ENCODE assay signal across 9 mouse cellular contexts in genomic region chr9:23062656-23063444, GRCm38 (mm10).
DNase-seq lines count a peak whose midpoint lies in the region; ATAC-seq and TF ChIP-seq lines count a peak whose summit lies in the region.
"Had no signal": no experiment of that assay in that cellular context is flagged by ENCODE, and none has a peak within 500 bp of the region (broad histone marks: within the 10 kb centered on the region; RNA-seq: fewer than 3 reads in every experiment).

No protein-coding gene starts in this region.

- DNase-seq in kidney, postnatal 36 days: no peak
- DNase-seq in embryonic facial prominence, embryonic 10.5 days (ENCODE audit: low spot score): peak; percentile 14
- DNase-seq in midbrain, postnatal 0 days (ENCODE audit: low spot score): peak; percentile 44
- no peak for DNase-seq in right cerebral cortex, postnatal 4 days
- DNase-seq in testis, postnatal 10 days (ENCODE audit: low spot score): no peak
- no peak for DNase-seq in heart, adult 8-10 months (ENCODE audit: low spot score)

- H3K9me3 ChIP-seq in kidney, embryonic 15.5 days (replicated peaks): no peaks in the 10 kb centered on the region
- no peaks in the 10 kb centered on the region for H3K9me3 ChIP-seq in embryonic facial prominence, embryonic 10.5 days
- no peaks in the 10 kb centered on the region for H3K9me3 ChIP-seq in hindbrain, embryonic 12.5 days (replicated peaks)
- H3K9me3 ChIP-seq in midbrain, postnatal 0 days (ENCODE audit: low read length): no peaks in the 10 kb centered on the region

- no peaks in the 10 kb centered on the region for H3K36me3 ChIP-seq in kidney, embryonic 15.5 days
- no peaks in the 10 kb centered on the region for H3K36me3 ChIP-seq in embryonic facial prominence, embryonic 10.5 days (replicated peaks)
- H3K36me3 ChIP-seq in hindbrain, embryonic 12.5 days: no peaks in the 10 kb centered on the region
- H3K36me3 ChIP-seq in midbrain, postnatal 0 days (ENCODE audit: insufficient read depth, low read length): no peaks in the 10 kb centered on the region

- H3K4me3 ChIP-seq in kidney, embryonic 15.5 days (replicated peaks): no peak overlapping the region
- H3K4me3 ChIP-seq in embryonic facial prominence, embryonic 10.5 days: no peak overlapping the region
- H3K4me3 ChIP-seq in hindbrain, embryonic 12.5 days: no peak overlapping the region
- H3K4me3 ChIP-seq in midbrain, postnatal 0 days (ENCODE audit: low read depth, low read length): no peak overlapping the region
- H3K4me3 ChIP-seq: myocyte had no signal

- H3K27ac ChIP-seq in kidney, embryonic 15.5 days: peak overlapping the region; percentile 50; the same call in 1 of the 2 replicates
- peak overlapping the region; percentile 57 for H3K27ac ChIP-seq in embryonic facial prominence, embryonic 10.5 days (replicated peaks)
- peak overlapping the region; percentile 81 for H3K27ac ChIP-seq in hindbrain, embryonic 12.5 days
- no peak overlapping the region for H3K27ac ChIP-seq in midbrain, postnatal 0 days (ENCODE audit: low read depth, low read length)

- no peak overlapping the region for H3K9ac ChIP-seq in kidney, embryonic 15.5 days
- H3K9ac ChIP-seq in hindbrain, embryonic 12.5 days: no peak overlapping the region
- H3K9ac ChIP-seq in midbrain, postnatal 0 days (replicated peaks; ENCODE audit: low read length, poor library complexity, severe bottlenecking): no peak overlapping the region

- 0 out of 2 replicates have a peak, but pooled peaks have one; percentile 60 for ATAC-seq in kidney, embryonic 15.5 days (replicated peaks; ENCODE audit: low FRiP score)
- peak; percentile 65 for ATAC-seq in hindbrain, embryonic 12.5 days (ENCODE audit: low FRiP score)
- ATAC-seq in midbrain, postnatal 0 days (ENCODE audit: low FRiP score): no peak

- WGBS in kidney, embryonic 15.5 days: 39% methylated on average over 7 of the region's 7 CpGs
- WGBS in embryonic facial prominence, embryonic 10.5 days: 49% methylated on average over 7 of the region's 7 CpGs
- 35% methylated on average over 7 of the region's 7 CpGs for WGBS in hindbrain, embryonic 12.5 days
- 38% methylated on average over 7 of the region's 7 CpGs for WGBS in midbrain, postnatal 0 days

- no peak overlapping the region for H3K4me2 ChIP-seq in kidney, embryonic 15.5 days
- no peak overlapping the region for H3K4me2 ChIP-seq in hindbrain, embryonic 12.5 days (replicated peaks)
- H3K4me2 ChIP-seq in midbrain, postnatal 0 days (ENCODE audit: low read depth, low read length, poor library complexity, severe bottlenecking): no peak overlapping the region

- H3K4me1 ChIP-seq in kidney, embryonic 15.5 days: peaks cover 34% of the 10 kb centered on the region
- peaks cover 32% of the 10 kb centered on the region for H3K4me1 ChIP-seq in embryonic facial prominence, embryonic 10.5 days
- peaks cover 32% of the 10 kb centered on the region for H3K4me1 ChIP-seq in hindbrain, embryonic 12.5 days
- peaks cover 2% of the 10 kb centered on the region; the same call in 1 of the 2 replicates for H3K4me1 ChIP-seq in midbrain, postnatal 0 days (ENCODE audit: insufficient read depth, low read length)

- no peak for TF ChIP-seq CTCF in midbrain, postnatal 0 days (IDR thresholded peaks at IDR 0.05)

- no peaks in the 10 kb centered on the region for H3K27me3 ChIP-seq in kidney, embryonic 15.5 days
- peaks cover 31% of the 10 kb centered on the region for H3K27me3 ChIP-seq in embryonic facial prominence, embryonic 10.5 days (replicated peaks; ENCODE audit: low read depth, poor library complexity, severe bottlenecking)
- 0 out of 2 replicates have a peak, but pooled peaks cover 11% of the 10 kb centered on the region for H3K27me3 ChIP-seq in hindbrain, embryonic 12.5 days
- H3K27me3 ChIP-seq in midbrain, postnatal 0 days (ENCODE audit: insufficient read depth, low read length): no peaks in the 10 kb centered on the region

Comparison
In these comparisons a context has a peak if more than half of its experiments do, and no peak if none do; other contexts are left out.
1. DNase-seq: peak in embryonic facial prominence, embryonic 10.5 days (single experiment) and midbrain, postnatal 0 days (single experiment); none in kidney, postnatal 36 days (0 of 2), right cerebral cortex, postnatal 4 days (single experiment), testis, postnatal 10 days (single experiment) and heart, adult 8-10 months (single experiment).